Mouse (Mus musculus) layer of hippocampus, postnatal 14 days (tissue): ENCODE results near the gene Gata5. TPM values are rescaled to one million over a fixed set of nuclear protein-coding genes. Genes with fewer than 3 reads are reported as not detected.

Experiments used
- DNase-seq, 2 experiments: peaks; one replicate each; pipeline ENCODE4 v3.0.0; 2021 to 2022; ENCODE audit warnings: low spot score in 2 of 2, mixed read lengths in 1 of 2
- long read RNA-seq, 2 experiments: library from polyadenylated mRNA; stranded (forward); transcript quantifications; one replicate each; pipeline ENCODE4 v2.0.0; 2021
- total RNA-seq, 2 experiments: library from RNA; stranded (reverse); gene quantifications; 2 replicates each; pipeline ENCODE4 v1.2.3; 2021

Gata5 gene
- total RNA-seq = not detected
- long read RNA-seq, experiment 1 = 0 reads
- long read RNA-seq, experiment 2 = 0 reads

- DNase-seq = no peak
Observed at GRCm38 (mm10) chr2:180334551-180334986, at the start of gene Gata5. Gene Gata5 (minus strand): TSS chr2:180334699.

- no peak for DNase-seq
Observed at GRCm38 (mm10) chr2:180376730-180377129, 42.2 kb upstream of the Gata5 start.

GRCm38 (mm10) chr2:180373256-180373655 is 38.8 kb upstream of the Gata5 start:
- no peak for DNase-seq

- DNase-seq = no peak
Observed at GRCm38 (mm10) chr2:180368359-180368758, 33.9 kb upstream of the Gata5 start.

- no peak for DNase-seq
Observed at GRCm38 (mm10) chr2:180367350-180367749, 32.9 kb upstream of the Gata5 start.

- no peak for DNase-seq
Observed at GRCm38 (mm10) chr2:180363434-180363720, 28.9 kb upstream of the Gata5 start.

GRCm38 (mm10) chr2:180362585-180363433 is 28.3 kb upstream of the Gata5 start:
- no peak for DNase-seq

GRCm38 (mm10) chr2:180359062-180359461 is 24.6 kb upstream of the Gata5 start:
- DNase-seq = peak in 1 of 2 experiments; percentile 20

- peak; percentile 46 to 54 for DNase-seq
Observed at GRCm38 (mm10) chr2:180353338-180353737, 18.8 kb upstream of the Gata5 start.

GRCm38 (mm10) chr2:180350700-180351099 is 16.2 kb upstream of the Gata5 start:
- DNase-seq = peak in 1 of 2 experiments; percentile 15

GRCm38 (mm10) chr2:180346820-180347497 is 12.5 kb upstream of the Gata5 start:
- peak; percentile 76 to 84 for DNase-seq

GRCm38 (mm10) chr2:180343092-180343491 is 8.6 kb upstream of the Gata5 start:
- no peak for DNase-seq

- DNase-seq = no peak
Observed at GRCm38 (mm10) chr2:180342189-180342588, 7.7 kb upstream of the Gata5 start.

- DNase-seq = no peak
Observed at GRCm38 (mm10) chr2:180341229-180341628, 6.7 kb upstream of the Gata5 start.

GRCm38 (mm10) chr2:180339886-180340285 is 5.4 kb upstream of the Gata5 start:
- DNase-seq = no peak

GRCm38 (mm10) chr2:180333778-180334550 is 535 bp downstream of the Gata5 start:
- no peak for DNase-seq

GRCm38 (mm10) chr2:180329466-180329865 is 5.0 kb downstream of the Gata5 start:
- no peak for DNase-seq

GRCm38 (mm10) chr2:180322674-180323355 is 11.7 kb downstream of the Gata5 start:
- no peak for DNase-seq

GRCm38 (mm10) chr2:180320216-180320615 is 14.3 kb downstream of the Gata5 start:
- DNase-seq = no peak

- no peak for DNase-seq
Observed at GRCm38 (mm10) chr2:180317591-180317990, 16.9 kb downstream of the Gata5 start.

- no peak for DNase-seq
Observed at GRCm38 (mm10) chr2:180314292-180314691, 20.2 kb downstream of the Gata5 start.
